Mouse (Mus musculus) heart, postnatal 0 days (tissue): Measurements from ENCODE around the gene Preb. TPM values are rescaled to one million over a fixed set of nuclear protein-coding genes. Genes with fewer than 3 reads are reported as not detected.
A peak's percentile ranks its signal among the peaks of the same experiment; 100 is the strongest.

Source experiments
- ATAC-seq: fragments of 200-750 bp; cut with Nextera tagmentation; 2 replicates; pipeline ENCODE4 v1.8.0; 2017; ENCODE audit warnings: low read depth, moderate number of reproducible peaks, moderate library complexity; ENCODE audit not compliant: insufficient read depth
- DNase-seq: peaks from one replicate; pipeline ENCODE4 v3.0.0-alpha.2; 2016; ENCODE audit warnings: low spot score
- H3K27ac ChIP-seq: fragments of 300-500 bp; sonication (generic); 2 replicates; pipeline ENCODE4 v1.5.1; 2014; ENCODE audit warnings: low read depth, mild to moderate bottlenecking
- H3K27me3 ChIP-seq: fragments of 300-500 bp; sonication (generic); 2 replicates; pipeline ENCODE4 v1.6.1; 2014; ENCODE audit warnings: low read length, mixed read lengths; ENCODE audit not compliant: control insufficient read depth, insufficient read depth
- H3K36me3 ChIP-seq: fragments of 300-500 bp; sonication (generic); replicated peaks from 2 replicates; pipeline ENCODE4 v1.6.1; 2014; ENCODE audit warnings: low read length, mixed read lengths; ENCODE audit not compliant: control insufficient read depth, insufficient read depth
- H3K4me1 ChIP-seq: fragments of 300-500 bp; sonication (generic); 2 replicates; pipeline ENCODE4 v1.6.1; 2014; ENCODE audit warnings: antibody characterized with exemption; ENCODE audit not compliant: control insufficient read depth, insufficient read depth
- H3K4me2 ChIP-seq: fragments of 300-500 bp; sonication (generic); 2 replicates; pipeline ENCODE4 v1.6.1; 2014; ENCODE audit warnings: low read depth, mild to moderate bottlenecking, low read length, moderate library complexity
- H3K4me3 ChIP-seq: fragments of 300-500 bp; sonication (generic); 2 replicates; pipeline ENCODE4 v1.5.1; 2014; ENCODE audit warnings: low read depth, low read length
- H3K9ac ChIP-seq: fragments of 300-500 bp; sonication (generic); replicated peaks from 2 replicates; pipeline ENCODE4 v1.6.1; 2014; ENCODE audit warnings: low read depth, low read length, mixed read lengths
- H3K9me3 ChIP-seq: fragments of 300-500 bp; sonication (generic); replicated peaks from 2 replicates; pipeline ENCODE4 v1.6.1; 2016; ENCODE audit warnings: low read length; ENCODE audit not compliant: control insufficient read depth
- CTCF ChIP-seq: IDR thresholded peaks from 2 replicates; pipeline ENCODE4 v1.5.1; 2016; ENCODE audit warnings: antibody characterized with exemption, control low read depth, low read depth
- EP300 ChIP-seq: IDR thresholded peaks from 2 replicates; pipeline ENCODE4 v1.6.1; 2016; ENCODE audit warnings: antibody characterized with exemption, low read depth
- WGBS: fragments of 180-500 bp; shearing (Covaris S2); extraction: QIAGEN DNeasy Blood & Tissue Kit; methylation state at CpG from one replicate; pipeline ENCODE4 v1.1.7; 2014; 5-methylcytosine and 5-hydroxymethylcytosine counted together
- polyA plus RNA-seq: library from polyadenylated mRNA; unstranded; fragments of >200 nt; fragmentation: Nextera tagmentation; extraction: Ambion mirVana; gene quantifications from 2 replicates; pipeline ENCODE4 v1.2.1, GENCODE M21; 2015
- total RNA-seq: library from RNA; depleted of rRNA; stranded (reverse); fragments of >200 nt; gene quantifications from 2 replicates; pipeline ENCODE4 v1.2.3, GENCODE M21; 2014; ENCODE audit warnings: low replicate concordance; rRNA removed

Gene Preb
- total RNA-seq (20.8 and 40.0 TPM in 2 replicates), polyA plus RNA-seq (54.3 and 64.3 TPM in 2 replicates)

DNA sequence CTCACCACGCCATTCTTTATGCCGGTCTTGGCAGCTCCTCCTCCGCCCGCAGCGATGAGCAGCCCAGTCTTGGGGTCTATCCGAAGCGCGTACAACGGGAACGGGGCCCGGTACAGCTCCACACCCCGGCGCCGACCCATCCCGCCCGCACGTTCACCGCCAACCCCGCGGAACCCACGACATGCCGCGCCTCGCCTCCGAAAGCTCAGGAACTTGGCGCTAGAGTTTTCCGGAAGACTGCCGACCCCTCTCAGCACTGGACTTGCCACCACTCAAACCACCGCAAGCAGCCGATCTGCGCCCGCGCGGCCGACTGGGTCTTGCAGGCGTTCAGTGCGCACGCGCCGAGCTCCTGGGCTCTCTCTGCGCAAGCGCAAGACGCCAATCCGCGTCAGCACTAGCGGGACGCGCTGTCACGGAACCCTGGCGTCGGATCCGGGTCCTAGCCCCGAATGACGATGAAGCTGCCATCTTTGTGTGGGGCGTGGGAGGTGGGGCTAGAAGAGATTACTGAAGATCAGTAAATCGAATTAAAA, at the start of gene Preb:
Preb (minus strand) TSS at position 396 of the 536 bp plus-strand sequence.
- H3K27ac ChIP-seq, result peak within 1 kb of the TSS; percentile 76
- peak within 1 kb of the TSS; percentile 74 for H3K9ac ChIP-seq
- ATAC-seq (peak; percentile 97), DNase-seq (peak; percentile 97)
- no peaks in the 10 kb centered on the region for H3K27me3 ChIP-seq
- peak within 1 kb of the TSS; percentile 75 for H3K4me3 ChIP-seq
- H3K9me3 ChIP-seq, result no peaks in the 10 kb centered on the region
- peak within 1 kb of the TSS; percentile 78 for H3K4me2 ChIP-seq
- TF ChIP-seq EP300, result no peak
- TF ChIP-seq CTCF, result 0 out of 2 replicates have a peak, but pooled peaks have one; percentile 6
- under 1% methylated on average over 56 of the region's 56 CpGs for WGBS
- peaks cover 21% of the 10 kb centered on the region for H3K36me3 ChIP-seq
- H3K4me1 ChIP-seq, result peaks cover 19% of the 10 kb centered on the region

- TF ChIP-seq EP300 (no peak), CTCF (peak; percentile 90)
- no peak overlapping the region for H3K27ac ChIP-seq
- no peaks in the 10 kb centered on the region for H3K27me3 ChIP-seq
- no peaks in the 10 kb centered on the region for H3K36me3 ChIP-seq
- DNase-seq, result peak; percentile 76
- ATAC-seq, result peak; percentile 79
- H3K4me1 ChIP-seq, result no peaks in the 10 kb centered on the region
- H3K9me3 ChIP-seq, result no peaks in the 10 kb centered on the region
- WGBS, result under 1% methylated on average over 5 of the region's 5 CpGs
- H3K4me2 ChIP-seq, result no peak overlapping the region
- no peak overlapping the region for H3K4me3 ChIP-seq
- H3K9ac ChIP-seq, result no peak overlapping the region
These were observed 44.0 kb upstream of the Preb start for GRCm38 (mm10) chr5:31004184-31004583.

DNA sequence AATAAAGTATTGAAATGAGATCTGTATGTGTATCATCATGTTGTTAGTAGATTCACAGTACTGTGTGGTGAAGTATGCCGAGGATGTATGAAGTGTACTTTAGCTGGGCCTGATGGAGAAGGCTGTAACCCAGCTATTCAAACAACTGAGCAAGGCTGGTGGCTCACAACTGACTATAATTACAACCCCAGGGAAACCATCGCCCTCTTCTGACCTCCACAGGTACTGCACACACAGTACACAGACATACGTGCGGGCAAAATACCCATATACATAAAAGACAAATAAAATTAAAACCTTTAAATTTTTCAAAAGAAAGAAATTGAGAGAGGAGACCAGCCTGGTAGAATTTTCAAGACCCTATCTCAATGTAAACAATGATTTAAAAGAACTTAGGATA, 41.4 kb upstream of the Preb start:
- no peak for TF ChIP-seq CTCF
- TF ChIP-seq EP300, result no peak
- 78% methylated on average over 4 of the region's 4 CpGs for WGBS
- Histone ChIP-seq H3K9ac (no peak overlapping the region), H3K27me3 (no peaks in the 10 kb centered on the region), H3K9me3 (no peaks in the 10 kb centered on the region), H3K4me3 (no peak overlapping the region), H3K36me3 (no peaks in the 10 kb centered on the region), H3K27ac (no peak overlapping the region), H3K4me1 (no peaks in the 10 kb centered on the region), H3K4me2 (no peak overlapping the region)
- DNase-seq (no peak), ATAC-seq (no peak)

GRCm38 (mm10) chr5:31000993-31001392, 40.8 kb upstream of the Preb start:
- DNase-seq (no peak), ATAC-seq (no peak)
- H3K4me1 ChIP-seq, result no peaks in the 10 kb centered on the region
- no peaks in the 10 kb centered on the region for H3K9me3 ChIP-seq
- H3K4me2 ChIP-seq, result no peak overlapping the region
- no peaks in the 10 kb centered on the region for H3K36me3 ChIP-seq
- no peak for TF ChIP-seq CTCF
- TF ChIP-seq EP300, result no peak
- no peak overlapping the region for H3K27ac ChIP-seq
- no peaks in the 10 kb centered on the region for H3K27me3 ChIP-seq
- H3K9ac ChIP-seq, result no peak overlapping the region
- WGBS, result 76% methylated on average over 2 of the region's 2 CpGs
- H3K4me3 ChIP-seq, result no peak overlapping the region

DNA sequence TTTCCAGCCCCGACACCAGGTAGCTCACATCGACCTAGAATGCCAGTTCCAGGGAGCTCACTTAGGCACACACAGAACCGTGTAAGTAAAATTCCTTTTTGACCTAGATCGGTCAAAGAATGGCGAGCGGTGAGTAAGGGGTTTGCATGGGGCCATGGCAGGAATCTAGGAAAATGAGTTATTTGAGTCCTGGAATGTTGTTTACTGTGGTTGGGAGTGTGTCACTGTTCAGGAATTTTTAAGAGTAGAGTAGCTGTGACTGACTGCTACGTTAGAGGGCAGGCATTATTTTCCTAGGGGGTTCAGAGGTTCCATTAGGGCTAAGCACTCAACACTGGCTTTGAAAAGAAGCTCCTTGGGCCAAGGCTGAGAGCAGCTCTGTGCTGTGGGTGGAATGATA, 40.0 kb upstream of the Preb start:
- Histone ChIP-seq H3K9me3 (no peaks in the 10 kb centered on the region), H3K27ac (0 out of 2 replicates have a peak overlapping the region, but pooled peaks have one; percentile 34), H3K9ac (no peak overlapping the region), H3K36me3 (no peaks in the 10 kb centered on the region), H3K27me3 (no peaks in the 10 kb centered on the region), H3K4me2 (no peak overlapping the region), H3K4me3 (no peak overlapping the region), H3K4me1 (no peaks in the 10 kb centered on the region)
- 48% methylated on average over 7 of the region's 7 CpGs for WGBS
- no peak for ATAC-seq
- TF ChIP-seq EP300 (no peak), CTCF (no peak)
- DNase-seq, result no peak

- H3K36me3 ChIP-seq, result no peaks in the 10 kb centered on the region
- no peaks in the 10 kb centered on the region for H3K4me1 ChIP-seq
- no peak overlapping the region for H3K9ac ChIP-seq
- no peak overlapping the region for H3K27ac ChIP-seq
- no peak overlapping the region for H3K4me2 ChIP-seq
- no peaks in the 10 kb centered on the region for H3K27me3 ChIP-seq
- H3K9me3 ChIP-seq, result no peaks in the 10 kb centered on the region
- 78% methylated on average over 5 of the region's 5 CpGs for WGBS
- ATAC-seq (no peak), DNase-seq (no peak)
- H3K4me3 ChIP-seq, result no peak overlapping the region
- TF ChIP-seq CTCF, result no peak
- no peak for TF ChIP-seq EP300
These were observed 39.2 kb upstream of the Preb start for GRCm38 (mm10) chr5:30999324-30999723.
